Mouse (Mus musculus): ENCODE results near the gene Megf11.

Megf11 gene

GRCm38 (mm10) chr9:64568467-64569260 lies 183.2 kb downstream of the Megf11 start:
- no peak for DNase-seq

GRCm38 (mm10) chr9:64570448-64570847 lies 185.0 kb downstream of the Megf11 start:
- no peak for DNase-seq

GRCm38 (mm10) chr9:64571091-64571490 lies 185.7 kb downstream of the Megf11 start:
- DNase-seq = no peak

DNA sequence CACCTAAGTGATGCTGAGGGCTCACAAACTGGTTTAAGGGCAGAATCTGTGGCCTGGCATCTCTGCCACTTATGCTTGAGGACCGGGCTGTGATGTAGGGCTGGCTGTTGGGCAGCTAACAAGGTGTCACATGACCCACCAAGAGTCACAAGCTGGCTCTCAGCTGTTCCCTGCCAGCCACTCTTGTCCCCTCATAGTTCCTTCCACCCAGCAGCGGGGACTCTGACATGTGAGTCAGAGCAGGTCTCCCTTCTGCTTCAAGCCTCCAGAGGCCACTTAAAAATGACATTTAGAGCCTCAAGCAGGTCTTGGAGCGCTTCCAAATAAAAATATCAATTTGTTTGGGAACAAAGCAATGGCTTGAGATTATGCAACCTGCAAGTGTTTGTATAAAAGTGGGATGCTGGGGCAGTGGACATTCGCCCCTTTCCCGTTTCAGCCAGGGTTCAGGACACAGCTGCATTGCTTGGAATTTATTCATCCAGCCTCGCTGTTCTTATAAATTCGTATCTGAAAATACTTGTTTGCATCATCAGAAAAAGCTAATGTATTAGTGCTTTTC lies 187.3 kb downstream of the Megf11 start:
- no peak for DNase-seq

GRCm38 (mm10) chr9:64575658-64576057 lies 190.2 kb downstream of the Megf11 start:
- no peak for DNase-seq

- DNase-seq = no peak
Observed at GRCm38 (mm10) chr9:64576143-64576878, 190.9 kb downstream of the Megf11 start.

DNA sequence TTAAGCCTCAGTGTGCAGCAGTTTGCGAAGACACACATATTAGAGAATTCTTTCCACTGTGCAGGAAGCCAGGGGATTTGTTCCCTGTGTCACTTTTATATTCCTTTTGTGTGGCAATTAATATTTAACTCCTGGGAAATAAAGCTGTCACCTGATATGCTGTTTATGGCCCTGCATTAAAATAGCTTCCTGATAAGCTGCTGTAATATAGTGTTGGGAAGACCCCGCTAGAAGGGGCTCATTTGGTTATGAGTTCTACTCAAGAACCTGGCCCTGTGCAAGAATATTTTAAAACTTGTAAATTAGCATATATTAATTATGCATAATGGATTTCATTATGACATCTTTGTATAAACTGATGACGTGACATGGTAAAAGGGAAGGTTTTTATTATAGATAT lies 191.7 kb downstream of the Megf11 start:
- no peak for DNase-seq

GRCm38 (mm10) chr9:64578014-64578413 lies 192.6 kb downstream of the Megf11 start:
- DNase-seq = no peak

DNA sequence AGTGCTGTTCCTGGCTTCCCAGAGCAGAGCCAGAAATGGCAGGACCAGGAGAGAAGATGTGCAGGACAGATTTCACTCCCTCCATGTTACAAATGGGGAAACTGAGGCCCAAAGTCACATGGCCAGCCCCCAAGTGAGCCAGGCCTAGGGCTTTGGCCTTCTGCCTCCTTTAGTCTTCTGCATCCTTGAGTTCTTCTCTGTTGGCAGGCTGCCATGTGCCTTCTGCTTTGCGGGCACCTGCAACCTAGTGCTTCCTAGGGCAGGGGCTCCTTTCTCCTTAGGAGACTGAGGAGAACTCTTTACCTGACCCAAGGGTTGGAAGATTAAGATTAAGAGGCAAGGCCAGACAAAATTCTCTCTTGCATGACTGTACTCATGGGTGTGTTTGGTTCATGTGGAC lies 193.9 kb downstream of the Megf11 start:
- DNase-seq = peak; percentile 67

- no peak for DNase-seq
Observed at GRCm38 (mm10) chr9:64586292-64586691, 200.9 kb downstream of the Megf11 start.

- DNase-seq = peak; percentile 83
Observed at GRCm38 (mm10) chr9:64587991-64588390, 202.6 kb downstream of the Megf11 start.

- DNase-seq = peak; percentile 82
Observed at GRCm38 (mm10) chr9:64590634-64591041, 205.2 kb downstream of the Megf11 start.

DNA sequence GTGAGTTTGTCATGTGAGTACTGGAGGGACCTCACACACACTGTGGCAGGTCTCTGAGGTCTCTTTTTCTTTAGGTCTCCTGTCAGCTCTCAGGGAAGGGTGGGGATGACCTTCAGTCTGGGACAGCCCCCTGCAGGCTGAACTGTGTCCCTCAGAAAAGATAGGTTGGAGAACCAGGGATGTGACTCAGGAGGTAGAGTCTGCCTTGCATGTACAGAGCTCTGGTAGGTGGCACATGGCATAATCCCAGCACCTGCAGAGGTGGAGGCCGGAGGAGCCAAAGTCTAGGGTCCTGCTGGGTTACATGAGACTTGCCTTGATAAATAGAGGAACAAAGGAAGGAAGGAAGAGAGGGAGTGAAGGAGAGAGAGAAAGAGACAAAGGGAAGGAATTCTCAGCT lies 206.0 kb downstream of the Megf11 start:
- DNase-seq = no peak

DNA sequence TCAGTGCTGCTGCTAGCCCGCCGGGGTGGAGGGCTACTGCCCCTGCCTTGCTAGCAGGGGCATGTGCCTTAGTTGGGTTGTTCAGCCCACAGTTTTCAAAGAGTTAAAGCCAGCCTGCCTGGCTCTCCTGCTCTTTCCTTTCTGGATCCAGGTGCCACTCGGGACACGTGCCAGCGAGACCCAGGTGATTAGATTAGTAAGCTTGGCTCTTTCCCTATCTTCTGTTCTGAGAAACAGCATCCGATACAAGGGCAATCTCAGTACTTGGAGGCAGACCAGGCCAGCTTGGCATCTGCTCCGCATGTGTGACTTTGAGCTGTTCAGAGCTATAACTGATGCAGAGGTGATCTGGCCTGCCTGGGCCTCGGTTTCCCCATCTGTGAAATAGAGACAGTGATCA lies 209.0 kb downstream of the Megf11 start:
- peak; percentile 69 for DNase-seq

- no peak for DNase-seq
Observed at GRCm38 (mm10) chr9:64598427-64598826, 213.0 kb downstream of the Megf11 start.

DNA sequence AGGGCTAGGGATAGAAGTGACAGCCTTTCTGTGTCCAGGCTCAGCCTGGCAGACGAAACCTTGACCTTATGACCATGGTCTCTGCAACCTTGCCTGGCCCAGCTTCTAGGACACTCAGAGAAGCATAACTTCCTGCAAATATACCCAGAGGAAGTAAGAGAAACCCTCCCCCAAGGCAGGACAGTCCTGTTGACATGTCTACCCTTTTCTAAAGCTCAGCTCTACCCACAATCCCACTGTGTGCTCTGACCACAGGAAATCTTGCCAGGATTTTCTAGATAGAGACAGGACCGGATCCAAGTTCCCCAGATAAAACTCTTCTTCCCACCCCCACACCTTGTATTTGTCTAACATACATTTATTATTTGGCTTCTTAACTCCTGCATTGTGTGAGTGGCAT lies 215.3 kb downstream of the Megf11 start:
- DNase-seq = no peak

GRCm38 (mm10) chr9:64602895-64603294 lies 217.5 kb downstream of the Megf11 start:
- no peak for DNase-seq

GRCm38 (mm10) chr9:64604217-64604711 lies 218.8 kb downstream of the Megf11 start:
- DNase-seq = peak; percentile 71

DNA sequence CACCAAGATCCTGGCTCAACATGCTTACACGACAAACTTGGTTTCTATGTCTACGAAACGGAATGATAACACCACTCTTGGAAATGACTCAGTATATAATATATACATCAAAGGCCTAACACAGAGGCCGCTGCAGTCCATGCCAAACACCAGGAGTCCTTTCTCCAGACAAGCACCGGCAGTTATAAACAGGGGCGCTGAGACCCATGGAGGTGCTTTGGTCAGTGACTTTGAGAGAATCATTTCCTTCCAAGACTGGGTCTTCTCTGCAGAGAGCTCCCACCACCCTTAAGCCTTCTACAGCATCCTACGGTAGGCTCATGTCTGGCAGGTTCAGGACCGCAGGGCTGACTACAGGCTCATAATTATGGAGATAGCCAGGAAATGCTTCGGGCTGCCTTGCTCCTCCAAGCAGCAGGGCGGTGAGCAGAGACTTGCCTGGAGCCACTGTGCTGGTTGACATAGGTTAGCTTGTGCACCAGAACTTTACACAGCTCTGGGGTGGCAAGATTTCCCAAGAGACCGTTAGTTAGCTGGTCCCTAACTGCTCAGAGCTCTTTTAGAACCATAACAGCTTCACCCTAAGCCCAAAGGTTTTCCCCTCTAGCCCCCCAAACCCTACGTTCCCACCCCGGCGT lies 219.8 kb downstream of the Megf11 start:
- no peak for DNase-seq

- DNase-seq = peak; percentile 93
Observed at GRCm38 (mm10) chr9:64605735-64606349, 220.4 kb downstream of the Megf11 start.

- peak; percentile 77 for DNase-seq
Observed at GRCm38 (mm10) chr9:64607049-64607448, 221.6 kb downstream of the Megf11 start.

DNA sequence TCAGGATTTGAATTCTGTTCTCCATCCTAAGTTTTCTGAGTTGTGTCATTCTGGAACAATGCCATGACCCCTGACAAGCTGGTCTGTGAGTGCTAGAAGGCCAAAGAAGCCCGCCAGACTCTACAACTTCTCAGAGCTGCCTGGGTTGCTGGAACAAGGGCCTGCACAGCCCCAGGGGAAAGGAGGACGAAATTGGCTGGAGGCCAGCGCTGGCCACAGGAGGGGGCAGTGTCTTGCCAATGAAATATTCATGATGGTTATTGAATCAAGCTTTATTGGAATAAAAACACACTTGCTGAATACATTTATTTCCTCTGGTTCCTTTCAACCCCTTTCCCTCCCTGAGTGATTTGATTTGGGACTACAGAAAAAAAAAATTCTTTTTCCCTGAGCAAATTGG lies 224.1 kb downstream of the Megf11 start:
- DNase-seq = peak; percentile 73
